Mouse (Mus musculus) liver, embryonic 11.5 days (tissue): ENCODE data around the gene Dnajb3. TPM values are rescaled to one million over a fixed set of nuclear protein-coding genes. Genes with fewer than 3 reads are reported as not detected.

Experiments
- ATAC-seq: fragments of 200-750 bp; cut with Nextera tagmentation; replicated peaks from 2 replicates; pipeline ENCODE4 v1.8.0; 2017; ENCODE audit warnings: moderate number of reproducible peaks, mild to moderate bottlenecking, moderate TSS enrichment, moderate library complexity; ENCODE audit not compliant: low FRiP score
- DNase-seq: peaks from one replicate; pipeline ENCODE4 v3.0.0-alpha.2; 2017; ENCODE audit warnings: low spot score
- H3K27ac ChIP-seq: fragments of 300-500 bp; sonication (generic); 2 replicates; pipeline ENCODE4 v1.5.1; 2014; ENCODE audit warnings: mild to moderate bottlenecking, low read depth, low read length, control low read depth
- H3K27me3 ChIP-seq: fragments of 300-500 bp; sonication (generic); replicated peaks from 2 replicates; pipeline ENCODE4 v1.6.1; 2014; ENCODE audit warnings: low read length, mixed read lengths; ENCODE audit not compliant: control insufficient read depth, insufficient read depth
- H3K36me3 ChIP-seq: fragments of 300-500 bp; sonication (generic); 2 replicates; pipeline ENCODE4 v1.6.1; 2014; ENCODE audit warnings: mild to moderate bottlenecking, low read length, moderate library complexity, mixed read lengths; ENCODE audit not compliant: control insufficient read depth, insufficient read depth
- H3K4me1 ChIP-seq: fragments of 300-500 bp; sonication (generic); replicated peaks from 2 replicates; pipeline ENCODE4 v1.6.1; 2014; ENCODE audit warnings: low read length, mixed read lengths; ENCODE audit not compliant: control insufficient read depth, insufficient read depth
- H3K4me2 ChIP-seq: fragments of 300-500 bp; sonication (generic); 2 replicates; pipeline ENCODE4 v1.6.1; 2014; ENCODE audit warnings: mild to moderate bottlenecking, control low read depth, moderate library complexity
- H3K4me3 ChIP-seq: fragments of 300-500 bp; sonication (generic); 2 replicates; pipeline ENCODE4 v1.5.1; 2014; ENCODE audit warnings: low read depth, low read length, control low read depth
- H3K9ac ChIP-seq: fragments of 300-500 bp; sonication (generic); 2 replicates; pipeline ENCODE4 v1.6.1; 2014; ENCODE audit warnings: low read depth, low read length, control low read depth
- H3K9me3 ChIP-seq: fragments of 300-500 bp; sonication (generic); 2 replicates; pipeline ENCODE4 v1.6.1; 2016; ENCODE audit warnings: low read length, inconsistent platforms, mixed read lengths; ENCODE audit not compliant: control insufficient read depth
- WGBS: fragments of 180-500 bp; shearing (Covaris S2); extraction: QIAGEN DNeasy Blood & Tissue Kit; methylation state at CpG from one replicate; pipeline ENCODE4 v1.1.7; 2014; 5-methylcytosine and 5-hydroxymethylcytosine counted together
- polyA plus RNA-seq: library from polyadenylated mRNA; unstranded; fragments of >200 nt; fragmentation: Nextera tagmentation; extraction: Ambion mirVana; gene quantifications from 2 replicates; pipeline ENCODE4 v1.2.1, GENCODE M21; 2014

The Dnajb3 gene
- polyA plus RNA-seq, 1 experiment from 2014 or later, result 7.9 TPM

GRCm38 (mm10) chr1:88245881-88246280 is 40.3 kb upstream of the Dnajb3 start:
- no peak for DNase-seq
- H3K36me3 ChIP-seq, result no peaks in the 10 kb centered on the region
- no peak for ATAC-seq

GRCm38 (mm10) chr1:88243861-88244260 is 38.3 kb upstream of the Dnajb3 start:
- DNase-seq (no peak), ATAC-seq (no peak)
- no peak overlapping the region for H3K4me3 ChIP-seq

More at GRCm38 (mm10) chr1:88245881-88246280, 40.3 kb upstream of the Dnajb3 start:
- Histone ChIP-seq H3K9ac (no peak overlapping the region), H3K27me3 (no peaks in the 10 kb centered on the region), H3K4me3 (no peak overlapping the region), H3K4me1 (no peaks in the 10 kb centered on the region), H3K4me2 (no peak overlapping the region), H3K27ac (no peak overlapping the region), H3K9me3 (peaks cover 90% of the 10 kb centered on the region)
- 72% methylated on average over 6 of the region's 6 CpGs for WGBS

GRCm38 (mm10) chr1:88240579-88240978 is 35.0 kb upstream of the Dnajb3 start:
- DNase-seq (no peak), ATAC-seq (no peak)
- no peak overlapping the region for H3K27ac ChIP-seq
- no peak overlapping the region for H3K4me2 ChIP-seq
- H3K27me3 ChIP-seq, result no peaks in the 10 kb centered on the region
- H3K4me3 ChIP-seq, result no peak overlapping the region
- H3K9ac ChIP-seq, result no peak overlapping the region
- H3K9me3 ChIP-seq, result peaks cover 86% of the 10 kb centered on the region
- H3K36me3 ChIP-seq, result no peaks in the 10 kb centered on the region
- 64% methylated on average over 4 of the region's 4 CpGs for WGBS
- no peaks in the 10 kb centered on the region for H3K4me1 ChIP-seq

More at GRCm38 (mm10) chr1:88243861-88244260, 38.3 kb upstream of the Dnajb3 start:
- Histone ChIP-seq H3K27ac (no peak overlapping the region), H3K4me1 (no peaks in the 10 kb centered on the region), H3K27me3 (no peaks in the 10 kb centered on the region), H3K36me3 (no peaks in the 10 kb centered on the region), H3K9ac (no peak overlapping the region), H3K4me2 (no peak overlapping the region), H3K9me3 (peaks cover 89% of the 10 kb centered on the region)
- 60% methylated on average over 5 of the region's 5 CpGs for WGBS

- no peaks in the 10 kb centered on the region for H3K4me1 ChIP-seq
- WGBS, result 66% methylated on average over 5 of the region's 5 CpGs
- H3K9ac ChIP-seq, result no peak overlapping the region
- H3K9me3 ChIP-seq, result peaks cover 86% of the 10 kb centered on the region
- no peaks in the 10 kb centered on the region for H3K27me3 ChIP-seq
- no peak overlapping the region for H3K4me3 ChIP-seq
- DNase-seq, result no peak
- no peak overlapping the region for H3K27ac ChIP-seq
- H3K4me2 ChIP-seq, result no peak overlapping the region
- no peak for ATAC-seq
- no peaks in the 10 kb centered on the region for H3K36me3 ChIP-seq
Observed at GRCm38 (mm10) chr1:88240072-88240471, 34.5 kb upstream of the Dnajb3 start.

- Histone ChIP-seq H3K4me3 (no peak overlapping the region), H3K27me3 (no peaks in the 10 kb centered on the region), H3K9ac (no peak overlapping the region), H3K9me3 (peaks cover 85% of the 10 kb centered on the region), H3K4me2 (no peak overlapping the region), H3K36me3 (no peaks in the 10 kb centered on the region), H3K27ac (no peak overlapping the region), H3K4me1 (no peaks in the 10 kb centered on the region)
- ATAC-seq (no peak), DNase-seq (no peak)
- WGBS, result 73% methylated on average over 6 of the region's 6 CpGs
Observed at GRCm38 (mm10) chr1:88238771-88239170, 33.2 kb upstream of the Dnajb3 start.

- H3K4me3 ChIP-seq, result no peak overlapping the region
- WGBS, result 68% methylated on average over 5 of the region's 5 CpGs
- H3K36me3 ChIP-seq, result no peaks in the 10 kb centered on the region
- no peaks in the 10 kb centered on the region for H3K27me3 ChIP-seq
- H3K4me2 ChIP-seq, result no peak overlapping the region
- H3K9me3 ChIP-seq, result peaks cover 84% of the 10 kb centered on the region
- DNase-seq, result no peak
- no peak for ATAC-seq
- H3K4me1 ChIP-seq, result no peaks in the 10 kb centered on the region
- no peak overlapping the region for H3K27ac ChIP-seq
- no peak overlapping the region for H3K9ac ChIP-seq
Observed at GRCm38 (mm10) chr1:88237311-88237710, 31.7 kb upstream of the Dnajb3 start.

- H3K9ac ChIP-seq, result no peak overlapping the region
- H3K4me1 ChIP-seq, result no peaks in the 10 kb centered on the region
- no peak for ATAC-seq
- no peaks in the 10 kb centered on the region for H3K27me3 ChIP-seq
- no peak for DNase-seq
- H3K4me2 ChIP-seq, result no peak overlapping the region
- no peak overlapping the region for H3K27ac ChIP-seq
- WGBS, result 57% methylated on average over 4 of the region's 4 CpGs
- H3K4me3 ChIP-seq, result no peak overlapping the region
- H3K36me3 ChIP-seq, result no peaks in the 10 kb centered on the region
- peaks cover 93% of the 10 kb centered on the region for H3K9me3 ChIP-seq
Observed at GRCm38 (mm10) chr1:88235894-88236415, 30.4 kb upstream of the Dnajb3 start.

DNA sequence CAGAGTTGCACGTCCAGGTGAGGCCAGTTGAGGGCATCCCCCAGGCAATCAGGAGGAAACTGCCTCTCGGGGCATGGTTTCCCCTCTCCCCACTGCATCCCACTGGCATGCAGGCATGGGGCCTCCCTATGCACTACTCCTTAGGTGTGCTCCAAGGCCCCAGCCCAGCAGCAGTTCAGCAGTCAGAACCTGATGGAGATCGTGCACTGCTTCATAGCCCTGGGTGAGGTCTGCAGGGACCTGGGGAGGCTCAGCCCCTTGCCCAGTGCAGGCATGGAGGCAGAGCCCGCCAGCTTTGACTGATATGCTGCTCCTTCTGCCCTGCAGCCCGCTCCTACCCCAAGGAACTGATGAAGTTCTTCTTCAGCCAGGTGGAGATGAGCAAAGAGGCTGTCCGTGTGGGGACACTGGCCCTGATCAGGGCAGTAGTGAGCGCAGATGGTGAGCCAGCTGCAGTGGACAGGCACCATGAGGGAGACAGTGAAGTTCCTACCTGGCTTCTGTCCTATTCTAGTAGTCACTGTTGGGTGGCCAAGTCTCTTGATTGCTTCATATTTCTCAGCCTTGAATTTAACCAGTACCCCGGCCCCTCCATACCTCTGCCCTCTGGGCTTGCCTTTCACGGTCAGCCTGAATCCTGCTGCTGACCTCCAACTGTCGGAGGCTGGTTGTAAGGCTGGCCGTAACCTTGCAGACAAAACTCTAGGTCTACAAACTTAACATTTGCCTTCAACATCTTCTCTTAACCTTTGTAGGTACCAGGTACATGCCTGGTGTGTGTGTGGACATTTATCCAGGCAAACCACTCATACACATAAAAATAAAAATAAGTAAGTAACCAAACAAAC is 29.7 kb upstream of the Dnajb3 start:
- ATAC-seq (no peak), DNase-seq (no peak)
- H3K9me3 ChIP-seq, result peaks cover 93% of the 10 kb centered on the region
- no peaks in the 10 kb centered on the region for H3K36me3 ChIP-seq
- 56% methylated on average over 11 of the region's 11 CpGs for WGBS
- no peak overlapping the region for H3K9ac ChIP-seq
- H3K27me3 ChIP-seq, result no peaks in the 10 kb centered on the region
- H3K4me2 ChIP-seq, result no peak overlapping the region
- H3K4me1 ChIP-seq, result no peaks in the 10 kb centered on the region
- H3K4me3 ChIP-seq, result no peak overlapping the region
- H3K27ac ChIP-seq, result no peak overlapping the region

- Histone ChIP-seq H3K4me3 (no peak overlapping the region), H3K9ac (no peak overlapping the region), H3K36me3 (no peaks in the 10 kb centered on the region), H3K9me3 (peaks cover 94% of the 10 kb centered on the region), H3K27me3 (no peaks in the 10 kb centered on the region), H3K4me2 (no peak overlapping the region), H3K27ac (no peak overlapping the region), H3K4me1 (no peaks in the 10 kb centered on the region)
- 39% methylated on average over 5 of the region's 5 CpGs for WGBS
- DNase-seq (no peak), ATAC-seq (no peak)
Observed at GRCm38 (mm10) chr1:88234646-88235045, 29.1 kb upstream of the Dnajb3 start.
